Mouse (Mus musculus): ENCODE data around the gene Rcn2. TPM values are rescaled to one million over a fixed set of nuclear protein-coding genes. Genes with fewer than 3 reads are reported as not detected.

The Rcn2 gene
- polyA plus RNA-seq, 2 experiments = 10.5 to 27.8 TPM

GRCm38 (mm10) chr9:56104921-56105320 is 63.3 kb downstream of the Rcn2 start:
- no peaks in the 10 kb centered on the region for H3K9me3 ChIP-seq (ENCODE audit: control insufficient read depth, low read length)
- TF ChIP-seq EP300 (IDR thresholded peaks at IDR 0.05; ENCODE audit: low read depth) (no peak), CTCF (IDR thresholded peaks at IDR 0.05; ENCODE audit: low read depth) (no peak)
- WGBS (ENCODE audit: insufficient replicate concordance) = 41% methylated on average over 7 of the region's 7 CpGs
- no peaks in the 10 kb centered on the region for H3K27me3 ChIP-seq (ENCODE audit: control insufficient read depth, insufficient read depth, low read length)
- no peak overlapping the region for H3K9ac ChIP-seq (replicated peaks)
- H3K4me1 ChIP-seq (replicated peaks; ENCODE audit: control insufficient read depth in 2 of 2, insufficient read depth in 2 of 2, low read length in 1 of 2) = peaks cover 0 to 9% of the 10 kb centered on the region in 2 experiments; a peak in 2 of 4 replicates
- no peak overlapping the region for H3K4me2 ChIP-seq (ENCODE audit: low read depth)
- no peak overlapping the region for H3K4me3 ChIP-seq (ENCODE audit: insufficient read depth in 1 of 2, low read depth in 2 of 2, low read length in 2 of 2)
- no peak for ATAC-seq (ENCODE audit: insufficient read depth)
- no peak for DNase-seq (ENCODE audit: low read depth in 3 of 3, low spot score in 3 of 3)
- no peaks in the 10 kb centered on the region for H3K36me3 ChIP-seq (replicated peaks; ENCODE audit: control insufficient read depth, insufficient read depth, low read depth)
- H3K27ac ChIP-seq = no peak overlapping the region

GRCm38 (mm10) chr9:56106274-56107072 is 64.8 kb downstream of the Rcn2 start:
- WGBS (ENCODE audit: insufficient replicate concordance) = 39% methylated on average over 6 of the region's 6 CpGs
- Histone ChIP-seq H3K27me3 (ENCODE audit: control insufficient read depth, insufficient read depth, low read length) (no peaks in the 10 kb centered on the region), H3K4me3 (ENCODE audit: insufficient read depth in 1 of 2, low read depth in 2 of 2, low read length in 2 of 2) (no peak overlapping the region), H3K9me3 (ENCODE audit: control insufficient read depth, low read length) (no peaks in the 10 kb centered on the region), H3K27ac (no peak overlapping the region), H3K36me3 (replicated peaks; ENCODE audit: control insufficient read depth, insufficient read depth, low read depth) (no peaks in the 10 kb centered on the region), H3K4me1 (replicated peaks; ENCODE audit: control insufficient read depth in 2 of 2, insufficient read depth in 2 of 2, low read length in 1 of 2) (peaks cover 0 to 3% of the 10 kb centered on the region in 2 experiments; a peak in 2 of 4 replicates), H3K9ac (replicated peaks) (no peak overlapping the region), H3K4me2 (ENCODE audit: low read depth) (no peak overlapping the region)
- DNase-seq (ENCODE audit: low read depth in 3 of 3, low spot score in 3 of 3) (no peak), ATAC-seq (ENCODE audit: insufficient read depth) (no peak)
- no peak for TF ChIP-seq CTCF (IDR thresholded peaks at IDR 0.05; ENCODE audit: low read depth)
- TF ChIP-seq EP300 (IDR thresholded peaks at IDR 0.05; ENCODE audit: low read depth) = no peak

DNA sequence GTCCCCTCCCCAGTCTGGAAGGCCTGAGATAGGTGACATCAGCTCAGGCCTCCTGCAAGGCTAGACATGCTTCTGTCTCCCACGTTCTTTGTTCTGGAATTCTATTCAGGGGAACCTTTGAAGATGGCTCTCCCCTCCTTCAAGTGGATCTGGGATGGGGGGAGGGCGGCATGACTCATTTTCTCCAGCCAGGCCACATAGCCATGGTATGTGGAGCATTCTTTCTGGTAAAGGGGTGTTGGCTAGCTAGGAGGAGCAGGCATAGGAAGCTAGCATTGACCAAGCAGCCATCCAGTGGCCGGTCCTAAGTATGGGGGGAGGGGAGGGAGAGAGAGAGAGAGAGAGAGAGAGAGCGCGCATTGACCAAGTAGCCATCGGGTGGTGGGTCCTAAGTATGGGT is 65.9 kb downstream of the Rcn2 start:
- TF ChIP-seq CTCF (IDR thresholded peaks at IDR 0.05; ENCODE audit: low read depth) (no peak), EP300 (IDR thresholded peaks at IDR 0.05; ENCODE audit: low read depth) (no peak)
- Histone ChIP-seq H3K27me3 (ENCODE audit: control insufficient read depth, insufficient read depth, low read length) (no peaks in the 10 kb centered on the region), H3K4me1 (replicated peaks; ENCODE audit: control insufficient read depth in 2 of 2, insufficient read depth in 2 of 2, low read length in 1 of 2) (peaks cover 0 to 3% of the 10 kb centered on the region in 2 experiments; a peak in 2 of 4 replicates), H3K27ac (no peak overlapping the region), H3K36me3 (replicated peaks; ENCODE audit: control insufficient read depth, insufficient read depth, low read depth) (no peaks in the 10 kb centered on the region), H3K9me3 (ENCODE audit: control insufficient read depth, low read length) (no peaks in the 10 kb centered on the region), H3K4me3 (ENCODE audit: insufficient read depth in 1 of 2, low read depth in 2 of 2, low read length in 2 of 2) (no peak overlapping the region), H3K4me2 (ENCODE audit: low read depth) (no peak overlapping the region), H3K9ac (replicated peaks) (no peak overlapping the region)
- WGBS (ENCODE audit: insufficient replicate concordance) = 48% methylated on average over 6 of the region's 6 CpGs
- no peak for DNase-seq (ENCODE audit: low read depth in 3 of 3, low spot score in 3 of 3)
- no peak for ATAC-seq (ENCODE audit: insufficient read depth)

DNA sequence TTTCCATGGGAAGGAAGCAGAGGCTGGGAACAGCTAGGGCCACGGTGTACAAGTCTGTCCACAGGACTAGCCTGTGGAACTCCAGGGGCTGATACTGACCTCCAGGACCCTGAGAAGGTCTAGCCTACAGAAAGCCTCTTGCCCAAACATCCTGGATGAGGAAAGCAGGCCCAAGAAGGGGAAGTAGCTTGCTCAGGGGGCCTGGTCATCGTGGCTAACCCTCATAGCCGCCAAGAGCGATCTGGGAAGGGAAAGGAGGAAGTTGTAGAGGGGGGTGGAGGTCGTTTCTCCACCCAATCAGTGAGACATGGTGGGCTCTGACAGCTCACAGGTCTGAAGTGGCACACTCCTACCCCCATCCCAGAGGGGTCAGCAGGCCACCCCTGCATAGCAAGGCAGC is 66.5 kb downstream of the Rcn2 start:
- H3K27ac ChIP-seq = no peak overlapping the region
- DNase-seq (ENCODE audit: low read depth in 3 of 3, low spot score in 3 of 3) = peak in 1 of 3 experiments; percentile 29
- no peak for ATAC-seq (ENCODE audit: insufficient read depth)

More for the DNA sequence above, 66.5 kb downstream of the Rcn2 start:
- H3K36me3 ChIP-seq (replicated peaks; ENCODE audit: control insufficient read depth, insufficient read depth, low read depth) = no peaks in the 10 kb centered on the region
- no peak overlapping the region for H3K4me3 ChIP-seq (ENCODE audit: insufficient read depth in 1 of 2, low read depth in 2 of 2, low read length in 2 of 2)
- H3K4me2 ChIP-seq (ENCODE audit: low read depth) = no peak overlapping the region
- H3K9ac ChIP-seq (replicated peaks) = no peak overlapping the region
- H3K4me1 ChIP-seq (replicated peaks; ENCODE audit: control insufficient read depth in 2 of 2, insufficient read depth in 2 of 2, low read length in 1 of 2) = peaks cover 0 to 3% of the 10 kb centered on the region in 2 experiments; a peak in 2 of 4 replicates
- 20% methylated on average over 5 of the region's 5 CpGs for WGBS (ENCODE audit: insufficient replicate concordance)
- H3K27me3 ChIP-seq (ENCODE audit: control insufficient read depth, insufficient read depth, low read length) = no peaks in the 10 kb centered on the region
- no peak for TF ChIP-seq CTCF (IDR thresholded peaks at IDR 0.05; ENCODE audit: low read depth)
- no peak for TF ChIP-seq EP300 (IDR thresholded peaks at IDR 0.05; ENCODE audit: low read depth)
- no peaks in the 10 kb centered on the region for H3K9me3 ChIP-seq (ENCODE audit: control insufficient read depth, low read length)

Other genes with a start within 250 kb of the Rcn2 start
- gene Scaper, start 103.7 kb upstream of the Rcn2 start, polyA plus RNA-seq (2012; rRNA removed) = 0.79 and 0.84 TPM in 2 replicates
- gene Scaper, start 103.7 kb upstream of the Rcn2 start, polyA plus RNA-seq (2014; fragmentation: Nextera tagmentation; extraction: Ambion mirVana) = 1.3 and 1.8 TPM in 2 replicates
- not detected in 2 replicates for gene 4930563M21Rik, start 31.3 kb upstream of the Rcn2 start, polyA plus RNA-seq (2012; rRNA removed)
- not detected in 2 replicates for gene 4930563M21Rik, start 31.3 kb upstream of the Rcn2 start, polyA plus RNA-seq (2014; fragmentation: Nextera tagmentation; extraction: Ambion mirVana)
- 3.1 and 3.9 TPM in 2 replicates for gene Pstpip1, start 48.1 kb downstream of the Rcn2 start, polyA plus RNA-seq (2012; rRNA removed)
- 1.3 and 1.8 TPM in 2 replicates for gene Pstpip1, start 48.1 kb downstream of the Rcn2 start, polyA plus RNA-seq (2014; fragmentation: Nextera tagmentation; extraction: Ambion mirVana)
- 14.2 and 15.3 TPM in 2 replicates for gene Tspan3, start 123.6 kb downstream of the Rcn2 start, polyA plus RNA-seq (2012; rRNA removed)
- gene Tspan3, start 123.6 kb downstream of the Rcn2 start, polyA plus RNA-seq (2014; fragmentation: Nextera tagmentation; extraction: Ambion mirVana) = 22.4 and 28.7 TPM in 2 replicates